Mouse (Mus musculus): ENCODE data around the gene Hoxd11.

The Hoxd11 gene

DNA sequence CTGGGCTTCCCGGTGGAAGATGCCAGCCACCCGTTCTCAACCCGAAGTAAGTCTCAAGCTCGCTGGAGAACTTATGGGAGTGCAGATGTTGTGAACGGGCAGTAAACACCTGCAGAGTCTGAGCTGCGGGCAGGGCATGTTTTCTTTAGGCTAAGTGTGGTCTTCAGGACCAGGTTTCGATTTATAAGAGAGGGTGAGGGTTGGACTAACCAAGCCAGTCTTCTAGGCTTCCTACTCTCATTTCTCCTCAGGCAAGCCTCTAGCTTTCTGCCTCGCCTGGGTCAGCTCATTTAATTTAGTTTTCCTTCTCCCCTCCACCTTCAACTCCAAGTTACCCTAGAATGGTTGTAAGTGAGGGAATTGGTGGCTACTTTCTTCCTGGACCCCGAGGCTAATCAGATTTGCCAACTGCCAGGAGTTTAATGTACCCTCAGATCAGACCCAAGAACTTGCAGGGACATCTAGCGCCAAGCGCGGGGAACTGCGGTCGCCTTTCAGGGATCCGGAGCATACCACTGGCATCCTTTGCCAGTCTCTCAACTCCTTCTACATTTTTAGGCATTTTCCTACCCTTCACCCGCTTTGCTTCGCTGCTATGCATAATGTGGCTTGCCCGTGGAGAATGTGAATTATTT lies 15.9 kb upstream of the Hoxd11 start:
- peak; percentile 40 for DNase-seq (ENCODE audit: extremely low read depth, insufficient read length, low spot score)

DNA sequence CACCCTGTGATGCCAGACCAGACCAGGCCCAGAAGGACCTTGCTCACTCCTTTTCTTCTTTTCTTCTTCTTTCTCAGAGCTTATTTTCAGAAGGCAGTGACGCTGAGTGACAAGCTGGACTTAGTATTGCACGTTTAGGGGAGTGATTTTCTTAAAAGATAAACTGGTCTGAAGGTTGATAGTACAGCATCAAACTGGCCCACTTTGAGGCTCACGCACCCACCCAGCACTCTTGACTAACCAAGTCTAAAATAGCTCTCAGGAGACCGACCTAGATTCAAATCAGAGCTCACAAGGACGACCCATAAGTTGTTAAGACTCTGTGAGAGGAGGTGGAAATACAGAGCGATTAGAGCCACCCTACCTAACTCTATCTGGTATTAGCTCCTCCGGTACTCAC lies 12.9 kb upstream of the Hoxd11 start:
- no peak for DNase-seq (ENCODE audit: extremely low read depth, insufficient read length, low spot score)

DNA sequence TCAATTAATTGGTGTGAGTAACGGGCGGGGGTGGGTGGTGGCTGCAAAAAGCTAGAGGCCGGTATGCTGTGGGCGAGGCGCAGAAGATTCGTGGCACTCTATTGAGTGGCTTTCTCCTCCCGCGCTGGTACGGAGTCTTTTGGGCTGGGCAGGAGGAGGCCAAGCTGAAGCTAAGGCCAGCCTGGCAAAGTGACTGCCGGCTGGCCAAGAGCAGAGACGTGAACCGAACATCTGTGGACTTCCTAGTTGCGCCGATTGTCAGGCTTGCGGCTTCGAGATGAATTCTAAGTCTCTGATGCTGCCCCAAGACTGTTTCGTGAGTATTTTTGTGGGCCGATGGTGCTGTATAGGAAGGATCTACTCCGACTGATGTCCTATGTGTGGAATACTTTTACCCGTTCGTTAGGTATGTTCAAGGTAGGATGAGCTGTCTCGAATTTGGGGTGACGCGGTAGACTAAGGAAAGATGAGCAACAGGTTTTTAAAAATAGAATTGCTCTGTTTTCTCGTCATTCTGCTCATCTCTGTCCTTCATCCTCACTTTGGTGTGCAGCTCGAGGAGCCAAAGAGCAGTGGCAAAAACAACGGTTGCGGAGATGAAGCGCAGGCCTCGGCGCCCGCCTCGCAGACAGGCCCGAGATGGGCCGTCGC lies 12.0 kb upstream of the Hoxd11 start:
- no peak for DNase-seq (ENCODE audit: extremely low read depth, insufficient read length, low spot score)

DNA sequence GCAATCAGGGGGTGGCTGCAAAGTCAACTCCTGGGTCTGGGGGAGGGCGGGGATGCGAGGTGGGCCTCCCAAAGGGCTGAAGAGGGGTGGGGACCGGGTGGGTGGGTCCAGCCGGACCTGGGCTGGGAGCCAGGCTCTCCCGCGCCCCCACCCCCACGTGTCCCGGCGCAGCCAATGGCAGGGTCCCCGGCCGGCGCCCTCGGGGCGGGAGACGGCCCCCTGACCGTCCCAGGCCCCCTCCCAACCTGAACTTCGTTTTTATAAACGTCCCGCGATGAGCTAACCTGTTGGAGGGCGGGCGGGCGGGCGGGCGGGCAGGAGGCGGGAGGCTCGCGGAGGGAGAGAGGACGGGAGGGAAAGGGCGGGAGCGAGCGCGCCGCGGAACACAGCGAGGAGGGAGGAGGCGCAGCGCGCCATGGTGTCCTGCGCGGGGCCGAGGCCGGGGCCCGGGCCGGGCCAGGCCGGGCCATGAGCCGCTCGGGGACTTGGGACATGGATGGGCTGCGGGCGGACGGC lies 11.5 kb upstream of the Hoxd11 start, which contains the start of gene Hoxd13:
TSS of gene Hoxd13 (plus strand) at position 469 of the 516 bp plus-strand sequence.
- no peak for DNase-seq (ENCODE audit: extremely low read depth, insufficient read length, low spot score)

DNA sequence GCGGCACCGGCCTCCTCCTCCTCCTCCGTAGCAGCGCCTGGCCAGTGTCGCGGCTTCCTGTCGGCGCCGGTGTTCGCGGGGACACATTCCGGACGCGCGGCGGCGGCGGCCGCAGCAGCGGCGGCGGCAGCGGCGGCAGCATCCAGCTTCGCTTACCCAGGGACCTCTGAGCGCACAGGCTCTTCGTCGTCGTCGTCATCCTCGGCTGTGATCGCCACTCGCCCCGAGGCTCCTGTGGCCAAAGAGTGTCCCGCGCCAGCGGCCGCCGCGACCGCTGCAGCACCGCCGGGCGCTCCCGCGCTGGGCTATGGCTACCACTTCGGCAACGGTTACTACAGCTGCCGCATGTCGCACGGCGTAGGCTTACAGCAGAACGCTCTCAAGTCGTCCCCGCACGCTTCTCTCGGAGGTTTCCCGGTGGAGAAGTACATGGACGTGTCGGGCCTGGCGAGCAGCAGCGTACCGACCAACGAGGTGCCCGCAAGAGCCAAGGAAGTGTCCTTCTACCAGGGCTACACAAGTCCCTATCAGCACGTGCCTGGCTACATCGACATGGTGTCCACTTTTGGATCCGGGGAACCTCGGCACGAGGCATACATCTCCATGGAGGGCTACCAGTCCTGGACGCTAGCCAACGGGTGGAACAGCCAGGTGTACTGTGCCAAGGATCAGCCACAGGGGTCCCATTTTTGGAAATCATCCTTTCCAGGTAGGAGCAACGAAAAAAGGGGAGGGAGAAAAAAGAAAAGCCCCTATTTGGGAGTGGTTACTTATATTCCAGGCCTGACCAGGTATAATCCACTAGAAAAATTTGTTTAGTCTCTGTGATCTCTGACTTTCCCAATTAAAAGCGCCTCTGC lies 10.8 kb upstream of the Hoxd11 start:
- no peak for DNase-seq (ENCODE audit: extremely low read depth, insufficient read length, low spot score)

DNA sequence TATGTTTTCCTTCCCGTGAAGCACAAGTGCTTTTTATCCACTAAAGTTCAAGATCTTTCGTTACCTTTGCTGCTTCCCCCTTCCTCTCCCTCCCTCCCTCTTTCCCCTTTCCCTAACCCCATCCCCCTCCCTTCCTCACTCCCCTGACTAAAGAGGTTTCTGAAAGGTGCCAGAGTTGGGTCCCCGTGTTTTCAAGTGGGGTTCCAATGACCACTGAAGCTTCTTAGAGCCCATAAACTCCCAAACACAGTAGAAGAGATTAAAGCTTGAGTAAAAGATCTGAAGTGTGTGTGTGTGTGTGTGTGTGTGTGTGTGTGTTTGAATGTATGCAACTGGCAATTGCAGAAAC lies 10.2 kb upstream of the Hoxd11 start:
- DNase-seq (ENCODE audit: extremely low read depth, insufficient read length, low spot score) = no peak

DNA sequence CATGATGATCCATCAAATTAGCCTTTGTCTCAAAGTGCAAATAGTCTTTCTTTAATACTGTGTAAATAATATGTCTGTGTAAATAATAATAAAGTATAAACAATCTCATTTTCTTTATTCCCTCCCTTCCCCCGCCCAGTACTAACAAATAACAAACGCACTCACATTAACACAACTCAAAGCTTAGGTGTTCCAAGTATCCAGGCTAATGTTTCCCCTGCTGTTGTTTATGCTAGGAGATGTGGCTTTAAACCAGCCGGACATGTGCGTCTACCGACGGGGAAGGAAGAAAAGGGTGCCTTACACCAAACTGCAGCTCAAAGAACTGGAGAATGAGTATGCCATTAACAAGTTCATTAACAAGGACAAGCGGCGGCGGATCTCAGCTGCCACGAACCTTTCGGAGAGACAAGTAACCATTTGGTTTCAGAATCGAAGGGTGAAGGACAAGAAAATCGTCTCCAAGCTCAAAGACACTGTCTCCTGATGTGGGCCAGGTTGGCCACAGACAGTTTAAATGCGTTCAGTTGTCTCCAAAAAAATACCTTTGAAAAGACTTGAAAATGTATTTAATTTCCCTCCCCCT lies 9.6 kb upstream of the Hoxd11 start:
- DNase-seq (ENCODE audit: extremely low read depth, insufficient read length, low spot score) = no peak

DNA sequence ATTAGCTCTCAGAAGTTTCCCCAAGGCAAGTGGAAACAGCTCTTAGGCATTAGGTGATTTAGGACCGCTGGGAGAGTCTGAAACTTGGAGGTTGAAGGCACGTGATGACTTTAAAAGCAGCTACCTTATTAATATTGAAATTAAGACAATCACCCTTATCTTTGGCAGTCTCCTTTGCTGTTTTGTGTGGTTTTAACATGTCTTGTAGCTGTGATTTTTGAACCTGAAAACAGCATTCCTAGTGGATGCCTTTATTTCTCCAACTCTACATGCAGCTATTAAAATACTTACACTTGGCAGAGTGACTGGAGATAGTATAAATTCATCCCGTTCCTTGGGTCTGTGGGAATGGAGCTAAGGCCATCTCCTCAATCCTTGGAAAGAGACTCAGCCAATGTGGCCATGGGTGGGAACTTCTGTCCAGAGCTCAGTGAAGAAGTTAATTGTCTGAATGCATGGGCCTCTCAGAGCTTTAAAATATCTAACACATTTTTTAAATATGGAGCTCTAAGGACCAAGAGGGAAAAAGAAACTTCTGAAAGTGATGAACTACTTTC lies 8.6 kb upstream of the Hoxd11 start:
- no peak for DNase-seq (ENCODE audit: extremely low read depth, insufficient read length, low spot score)

DNA sequence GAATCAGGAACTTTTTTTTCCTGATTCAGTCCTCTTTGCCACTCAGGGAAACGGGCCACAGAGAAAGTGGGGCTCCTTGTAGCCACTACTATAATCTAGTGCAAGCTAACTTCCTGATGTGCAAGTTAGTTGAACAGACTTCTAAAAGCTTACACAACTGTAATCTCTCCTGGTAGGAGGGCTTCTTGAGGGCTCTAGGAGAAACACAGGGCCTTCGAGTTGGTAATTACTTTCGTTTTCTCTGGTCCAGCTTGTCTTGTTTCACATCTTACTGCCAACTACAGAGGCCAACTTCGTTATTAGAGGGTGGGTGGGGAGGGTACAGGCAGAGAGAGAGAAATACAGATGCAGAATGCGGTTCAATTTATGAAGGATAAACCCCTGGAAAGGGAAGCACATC lies 7.5 kb upstream of the Hoxd11 start:
- DNase-seq (ENCODE audit: extremely low read depth, insufficient read length, low spot score) = no peak

DNA sequence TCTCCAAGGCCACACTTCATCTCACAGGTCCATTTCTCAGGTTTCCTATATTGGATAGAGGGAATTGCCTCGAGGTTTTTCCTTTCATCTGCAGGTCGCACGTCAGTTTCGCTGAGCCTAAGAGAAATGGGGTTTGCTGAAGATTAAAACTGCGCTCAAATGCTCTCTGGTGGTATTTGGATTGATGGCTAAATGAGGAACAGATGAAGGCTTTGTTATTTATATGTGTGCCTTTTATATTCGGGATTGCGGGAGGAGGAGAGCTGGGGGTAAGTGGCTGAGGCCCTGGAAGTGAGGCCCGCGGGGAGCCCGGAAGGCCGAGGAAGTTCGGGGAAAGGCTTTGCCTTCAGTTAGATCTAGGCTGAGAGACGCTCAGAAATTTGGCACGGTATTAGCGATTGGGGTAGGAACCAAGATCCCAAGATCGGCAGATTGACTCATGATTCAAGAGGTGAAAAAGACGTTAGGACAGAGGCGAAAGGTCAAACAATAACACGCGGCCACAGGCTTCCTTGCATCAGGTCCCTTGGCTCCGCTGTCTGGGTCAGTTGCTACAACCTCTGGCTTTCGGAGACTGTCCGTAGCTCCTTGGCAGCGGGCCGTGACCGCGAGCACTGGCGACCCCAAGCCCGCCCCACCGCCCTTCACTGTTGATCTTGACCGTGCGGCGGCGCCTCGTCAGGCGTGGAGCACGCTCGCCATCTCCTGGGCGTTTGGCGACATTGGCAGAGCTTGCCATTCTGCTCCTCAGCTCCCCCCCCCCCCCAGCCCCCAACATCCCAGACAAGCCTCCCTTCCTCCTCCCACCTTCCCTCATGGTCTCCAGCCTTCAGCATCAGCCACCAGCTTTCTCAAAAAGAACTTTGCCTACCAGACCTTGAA lies 6.6 kb upstream of the Hoxd11 start:
- DNase-seq (ENCODE audit: extremely low read depth, insufficient read length, low spot score) = peak; percentile 74

DNA sequence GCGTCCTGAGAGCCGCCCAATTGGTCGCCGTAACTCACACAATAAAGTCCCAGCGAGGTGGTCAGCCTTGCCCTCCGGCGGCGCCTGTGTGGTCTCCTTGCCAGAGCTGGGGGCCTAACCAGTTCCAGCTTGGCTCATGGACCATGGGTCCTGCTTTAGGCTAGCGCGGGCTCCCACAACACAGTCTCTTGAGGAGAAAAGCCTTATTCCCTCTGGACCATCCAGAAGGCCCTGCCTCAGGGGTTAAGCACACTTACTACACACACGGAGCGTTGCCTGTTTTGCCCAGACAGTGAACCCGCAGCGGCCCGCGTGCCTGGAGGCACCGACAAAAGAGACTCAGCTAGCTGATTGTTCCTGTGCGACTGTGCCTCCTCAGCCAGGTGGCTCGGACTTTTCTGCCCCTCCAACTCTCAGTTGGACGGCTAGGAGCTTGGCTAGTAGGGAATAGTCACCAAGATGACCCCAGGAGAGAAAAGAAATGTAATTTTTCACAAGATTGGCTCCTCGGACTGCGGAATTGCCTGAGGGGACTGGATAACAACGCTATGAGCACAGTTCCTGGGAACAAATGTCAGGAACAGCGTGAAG lies 5.4 kb upstream of the Hoxd11 start:
- DNase-seq (ENCODE audit: extremely low read depth, insufficient read length, low spot score) = no peak

DNA sequence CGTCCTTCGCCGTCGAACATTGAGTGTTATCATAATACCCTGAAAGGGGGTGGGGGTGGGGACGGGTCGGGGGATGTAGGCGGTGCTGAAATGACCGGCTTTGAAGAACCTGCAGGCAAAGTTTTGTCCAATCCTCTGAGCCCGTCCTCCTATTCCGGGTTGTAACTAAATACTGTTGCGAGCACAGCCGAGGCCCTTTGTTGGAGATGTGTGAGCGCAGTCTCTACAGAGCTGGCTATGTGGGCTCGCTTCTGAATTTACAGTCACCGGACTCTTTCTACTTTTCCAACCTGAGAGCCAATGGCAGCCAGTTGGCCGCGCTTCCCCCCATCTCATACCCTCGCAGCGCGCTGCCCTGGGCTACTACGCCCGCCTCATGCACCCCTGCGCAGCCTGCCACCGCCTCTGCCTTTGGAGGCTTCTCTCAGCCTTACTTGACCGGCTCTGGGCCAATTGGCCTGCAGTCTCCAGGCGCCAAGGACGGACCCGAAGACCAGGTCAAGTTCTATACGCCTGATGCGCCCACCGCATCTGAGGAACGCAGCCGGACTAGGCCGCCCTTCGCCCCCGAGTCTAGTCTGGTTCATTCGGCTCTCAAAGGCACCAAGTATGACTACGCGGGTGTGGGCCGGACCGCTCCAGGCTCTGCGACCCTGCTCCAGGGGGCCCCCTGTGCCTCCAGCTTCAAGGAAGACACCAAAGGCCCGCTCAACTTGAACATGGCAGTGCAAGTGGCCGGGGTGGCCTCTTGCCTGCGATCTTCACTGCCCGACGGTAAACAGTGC lies 4.3 kb upstream of the Hoxd11 start, which contains the start of gene Hoxd12:
TSS of gene Hoxd12 (plus strand) at position 133 of the 785 bp plus-strand sequence.
- DNase-seq (ENCODE audit: extremely low read depth, insufficient read length, low spot score) = no peak

DNA sequence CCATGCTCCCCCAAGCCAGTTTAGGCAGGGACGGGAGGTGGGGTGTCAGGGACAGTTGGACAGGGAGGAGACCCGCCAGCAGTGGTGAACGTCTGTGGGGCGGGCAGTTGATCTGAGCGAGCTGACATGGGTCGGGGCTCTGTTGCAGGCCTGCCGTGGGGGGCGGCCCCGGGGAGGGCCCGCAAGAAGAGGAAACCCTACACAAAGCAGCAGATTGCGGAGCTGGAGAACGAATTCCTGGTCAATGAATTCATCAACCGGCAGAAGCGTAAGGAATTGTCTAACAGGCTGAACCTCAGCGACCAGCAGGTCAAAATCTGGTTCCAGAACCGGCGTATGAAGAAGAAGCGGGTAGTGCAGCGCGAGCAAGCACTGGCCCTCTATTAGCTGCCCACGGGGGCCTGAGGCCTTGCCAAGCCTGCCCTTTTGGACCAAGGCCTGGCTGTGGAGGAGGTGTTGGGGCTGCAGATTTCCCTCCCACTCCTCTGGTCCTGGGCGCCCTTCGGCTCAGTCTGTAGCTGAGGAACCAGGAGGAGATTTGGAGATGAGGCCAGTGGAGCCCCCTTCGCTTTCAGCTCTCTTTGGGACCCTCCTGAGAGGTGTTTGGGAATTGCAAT lies 3.6 kb upstream of the Hoxd11 start:
- DNase-seq (ENCODE audit: extremely low read depth, insufficient read length, low spot score) = no peak

DNA sequence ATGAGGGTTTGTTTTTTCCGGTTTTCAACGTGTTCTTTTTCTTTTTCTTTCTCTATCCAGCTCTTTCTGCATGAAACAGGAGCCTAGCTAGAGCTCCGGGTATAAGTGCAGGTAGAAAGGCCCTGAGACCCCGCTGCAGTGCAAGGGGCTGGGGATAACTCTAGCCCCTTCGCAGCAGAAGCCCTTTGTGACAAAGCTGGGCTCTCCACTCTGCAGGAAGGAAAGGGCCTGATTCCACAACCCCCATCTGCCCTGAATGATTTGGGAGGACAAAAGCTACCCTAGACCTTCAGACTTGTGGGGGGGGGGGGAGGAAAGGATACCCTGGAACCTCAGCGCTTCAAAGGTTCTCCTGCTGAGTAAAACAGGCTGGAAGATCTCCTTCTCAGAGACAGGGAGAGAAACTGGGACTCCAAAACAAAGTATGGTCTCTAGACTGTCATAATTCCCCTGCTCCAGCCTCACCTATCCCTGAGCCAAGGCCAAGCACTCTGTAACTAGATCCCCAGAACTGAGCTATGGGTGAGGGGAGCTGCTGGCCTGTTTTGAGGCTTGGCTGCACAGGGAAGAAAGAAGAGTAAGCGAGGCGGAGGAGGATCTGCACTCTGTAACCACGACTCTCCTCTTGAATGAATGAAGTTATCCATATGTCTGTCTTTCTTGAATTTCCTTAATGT lies 2.8 kb upstream of the Hoxd11 start:
- no peak for DNase-seq (ENCODE audit: extremely low read depth, insufficient read length, low spot score)

DNA sequence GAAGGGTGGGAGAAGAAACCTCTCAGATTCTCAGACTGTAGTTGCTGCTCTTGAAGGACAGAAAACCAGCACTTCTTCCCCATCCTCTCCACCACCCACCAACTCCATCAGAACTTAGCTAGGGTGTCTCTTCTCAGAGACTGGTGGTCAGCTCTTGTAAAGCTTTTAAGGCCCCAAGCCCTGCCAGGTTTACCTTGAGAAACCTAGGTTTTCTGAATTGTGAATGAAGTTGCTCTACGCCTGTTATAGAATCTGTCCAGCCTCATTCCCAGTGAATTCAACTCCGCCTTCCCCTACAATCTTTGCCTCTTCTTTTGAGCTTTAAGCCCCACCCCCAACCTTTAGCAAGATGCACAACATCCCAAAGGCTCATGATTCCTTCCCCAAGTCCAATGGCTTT lies 2.3 kb upstream of the Hoxd11 start:
- DNase-seq (ENCODE audit: extremely low read depth, insufficient read length, low spot score) = no peak

DNA sequence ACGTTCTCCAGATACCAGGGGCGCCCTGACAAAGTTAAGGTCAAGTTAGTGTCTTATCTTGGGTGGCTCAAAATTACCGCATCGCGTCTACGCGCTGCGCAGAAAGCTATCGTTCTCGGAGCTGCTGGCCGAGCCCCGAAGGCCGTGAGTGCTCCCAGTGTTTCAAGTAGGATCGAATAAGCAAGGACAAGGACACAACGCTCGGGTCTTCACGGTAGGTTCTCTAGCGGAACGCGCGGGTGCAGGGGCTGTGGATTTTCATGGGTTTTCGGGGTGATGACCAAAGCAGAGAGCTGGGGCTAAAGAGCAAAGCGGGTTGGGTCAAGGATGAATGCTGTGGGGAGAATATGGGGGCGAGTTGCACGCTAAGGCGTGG lies 227 bp downstream of the Hoxd11 start:
- DNase-seq (ENCODE audit: extremely low read depth, insufficient read length, low spot score) = no peak

DNA sequence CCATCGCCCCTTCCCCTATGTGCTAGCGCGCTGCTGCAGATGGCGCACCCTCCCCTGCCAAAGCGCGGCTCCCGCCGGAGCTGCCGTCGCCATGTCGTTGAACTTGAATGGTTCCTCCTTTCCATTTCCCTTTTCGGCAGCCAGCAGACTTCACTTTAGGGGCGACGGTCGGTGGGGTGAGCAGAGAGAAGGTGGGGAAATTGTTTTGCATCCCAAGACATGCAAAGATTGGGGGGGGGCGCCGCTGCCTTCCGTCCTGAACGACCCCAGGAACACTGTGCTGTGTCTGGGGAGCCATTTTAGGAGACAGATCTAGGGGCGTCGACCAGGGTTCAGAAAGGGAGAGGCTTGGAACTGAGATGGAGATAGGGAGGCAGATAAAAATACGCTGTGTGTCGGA lies 623 bp downstream of the Hoxd11 start:
- DNase-seq (ENCODE audit: extremely low read depth, insufficient read length, low spot score) = no peak
